Comparison of ENCODE assay signal across 29 mouse cellular contexts in the genomic region with DNA sequence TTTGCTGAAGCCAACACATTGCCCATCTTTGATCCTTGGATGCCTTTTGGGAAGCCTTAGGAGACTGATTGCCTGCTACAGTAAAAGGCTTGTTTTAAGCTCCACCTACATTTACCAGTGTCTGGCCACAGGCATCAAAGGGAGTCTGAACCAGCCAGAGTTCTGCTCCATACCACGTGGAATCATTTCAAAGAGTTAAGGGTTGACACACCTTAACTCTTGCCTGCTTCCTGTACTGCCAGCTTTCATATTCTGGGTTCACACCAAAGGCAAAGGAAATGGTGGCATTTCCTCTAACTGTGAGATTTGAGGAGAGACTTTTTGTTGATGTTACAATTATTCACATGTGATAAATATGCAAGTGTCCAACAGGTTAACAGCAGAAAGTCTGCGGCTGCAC.
DNase-seq lines count a peak whose midpoint lies in the region; ATAC-seq lines count a peak whose summit lies in the region.
"Had no signal": no experiment of that assay in that cellular context is flagged by ENCODE, and none has a peak within 500 bp of the region (broad histone marks: within the 10 kb centered on the region; RNA-seq: fewer than 3 reads in every experiment).

No protein-coding gene starts in this region.

- WGBS in forebrain, embryonic 13.5 days, result 85% methylated on average over 2 of the region's 2 CpGs

- H3K27ac ChIP-seq in forebrain, embryonic 13.5 days, result no peak overlapping the region
- H3K27ac ChIP-seq: forebrain, embryonic 12.5 days; hindbrain, embryonic 14.5 days; liver, embryonic 13.5 days; midbrain, embryonic 10.5 days; midbrain, embryonic 15.5 days had no signal

- no peak for ATAC-seq in forebrain, embryonic 13.5 days
- ATAC-seq: midbrain, embryonic 15.5 days had no signal

- peak; percentile 80 for DNase-seq in CD4-positive helper T cell, adult 2 months (ENCODE audit: low read depth, low spot score)
- peak; percentile 20 to 45 for DNase-seq in CD8-positive naive resting alpha-beta T cell, adult 2 months (ENCODE audit: low read depth in 2 of 2, low spot score in 2 of 2)
- DNase-seq in induced T-regulatory cell, adult 2 months (ENCODE audit: low read depth), result peak; percentile 47
- DNase-seq in thymus, postnatal 0 days (ENCODE audit: low spot score), result peak; percentile 48
- no peak for DNase-seq in urinary bladder, postnatal 4 days (ENCODE audit: low spot score in 2 of 2)
- no peak for DNase-seq in lung, postnatal 25 days (ENCODE audit: low spot score)
- DNase-seq in heart, postnatal 14 days, result no peak
- DNase-seq: adrenal gland, postnatal 14 days; cerebellum, adult 11-12 months; cerebellum, adult 9-11 months; gastrocnemius, postnatal 14 days; heart, adult 11 months; heart, postnatal 4 days; kidney, adult 18-20 months; kidney, postnatal 36 days; layer of hippocampus, postnatal 36 days; left cerebral cortex, postnatal 4 days; liver, embryonic 13.5 days; lung, adult 2 months; lung, postnatal 10 days; right cerebral cortex, adult 18-20 months had no signal

- no peak overlapping the region for H3K9ac ChIP-seq in forebrain, embryonic 13.5 days
- H3K9ac ChIP-seq: forebrain, embryonic 12.5 days; hindbrain, embryonic 14.5 days; liver, embryonic 13.5 days; midbrain, embryonic 15.5 days had no signal

- intact Hi-C loops in heart, postnatal 14 days (cut with DNase I), result no loop called here

- no peaks in the 10 kb centered on the region for H3K27me3 ChIP-seq in forebrain, embryonic 13.5 days
- H3K27me3 ChIP-seq: forebrain, embryonic 12.5 days; liver, embryonic 13.5 days; midbrain, embryonic 15.5 days had no signal

- no peak overlapping the region for H3K4me3 ChIP-seq in forebrain, embryonic 13.5 days
- H3K4me3 ChIP-seq: erythroblast, embryonic 14.5 days; forebrain, embryonic 12.5 days; liver, embryonic 13.5 days; midbrain, embryonic 10.5 days; midbrain, embryonic 15.5 days had no signal

- no peaks in the 10 kb centered on the region for H3K36me3 ChIP-seq in forebrain, embryonic 13.5 days (ENCODE audit: poor library complexity, severe bottlenecking)
- H3K36me3 ChIP-seq: forebrain, embryonic 12.5 days; G1E; liver, embryonic 13.5 days; midbrain, embryonic 10.5 days; midbrain, embryonic 15.5 days had no signal

- no peak overlapping the region for H3K4me2 ChIP-seq in forebrain, embryonic 13.5 days
- H3K4me2 ChIP-seq: forebrain, embryonic 12.5 days; heart, embryonic 11.5 days; hindbrain, embryonic 14.5 days; liver, embryonic 13.5 days; midbrain, embryonic 15.5 days had no signal

- no peaks in the 10 kb centered on the region for H3K4me1 ChIP-seq in forebrain, embryonic 13.5 days
- H3K4me1 ChIP-seq: forebrain, embryonic 12.5 days; liver, embryonic 13.5 days; midbrain, embryonic 10.5 days; midbrain, embryonic 15.5 days had no signal

- H3K9me3 ChIP-seq in forebrain, embryonic 13.5 days (replicated peaks), result no peaks in the 10 kb centered on the region
- H3K9me3 ChIP-seq: forebrain, embryonic 12.5 days; G1E; liver, embryonic 13.5 days; midbrain, embryonic 10.5 days; midbrain, embryonic 15.5 days had no signal

Comparison
In these comparisons a context has a peak if more than half of its experiments do, and no peak if none do; other contexts are left out.
1. DNase-seq: peak in CD4-positive helper T cell, adult 2 months (single experiment), CD8-positive naive resting alpha-beta T cell, adult 2 months (2 of 2), induced T-regulatory cell, adult 2 months (single experiment) and thymus, postnatal 0 days (single experiment); none in urinary bladder, postnatal 4 days (0 of 2), lung, postnatal 25 days (single experiment) and heart, postnatal 14 days (0 of 2).